Mouse (Mus musculus): ENCODE results near the gene Tcta. TPM values are rescaled to one million over a fixed set of nuclear protein-coding genes. Genes with fewer than 3 reads are reported as not detected.
"Not testable (repeated sequence)": the region's sequence is repeated elsewhere in the genome, so short reads cannot be mapped to it uniquely, and the experiment has no call there.

The Tcta gene
- total RNA-seq, 1 experiment from 2014 or later, result 8.5 TPM

DNA sequence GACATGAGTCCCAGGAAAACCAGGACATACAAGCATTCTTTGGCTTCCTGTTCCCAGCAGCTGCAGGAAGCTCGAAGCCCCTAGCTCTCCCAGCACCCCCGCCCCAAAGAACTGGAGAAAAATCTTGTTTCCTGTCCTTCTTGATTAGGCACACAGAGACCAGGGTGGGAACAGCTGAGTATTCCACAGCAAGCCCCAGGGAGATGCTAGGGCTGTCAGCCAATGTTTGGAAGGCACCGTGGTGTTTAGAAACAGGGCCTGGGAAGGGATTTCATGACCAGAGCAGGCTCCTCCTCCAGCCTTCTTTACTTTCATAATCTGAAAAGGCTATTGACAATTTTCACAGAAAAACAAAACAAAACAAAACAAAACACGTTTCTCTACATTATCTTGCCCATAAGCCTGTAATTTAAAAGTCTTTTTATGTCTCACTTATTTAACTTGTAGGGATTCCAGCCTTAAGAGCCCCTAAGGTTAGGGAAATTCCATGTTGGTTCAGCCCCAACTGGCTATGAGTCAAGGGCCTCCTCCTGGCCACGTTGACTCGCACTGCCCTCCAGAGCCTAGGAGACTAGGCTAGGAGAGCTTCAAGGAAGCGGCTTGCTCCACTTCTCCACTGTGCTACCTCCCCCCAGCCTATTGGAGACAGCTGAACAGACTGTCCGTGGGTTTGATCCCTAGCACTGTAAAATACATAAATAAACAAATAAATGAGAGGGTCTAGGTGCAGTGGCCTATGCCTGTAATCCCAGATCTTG is 25.7 kb downstream of the Tcta start:
- ATAC-seq (replicated peaks in 1 of 2; ENCODE audit: insufficient read depth in 1 of 2, low FRiP score in 2 of 2, low TSS enrichment in 1 of 2, low read depth in 1 of 2, poor library complexity in 2 of 2, severe bottlenecking in 2 of 2), result no peak; a peak in 1 of 4 replicates

DNA sequence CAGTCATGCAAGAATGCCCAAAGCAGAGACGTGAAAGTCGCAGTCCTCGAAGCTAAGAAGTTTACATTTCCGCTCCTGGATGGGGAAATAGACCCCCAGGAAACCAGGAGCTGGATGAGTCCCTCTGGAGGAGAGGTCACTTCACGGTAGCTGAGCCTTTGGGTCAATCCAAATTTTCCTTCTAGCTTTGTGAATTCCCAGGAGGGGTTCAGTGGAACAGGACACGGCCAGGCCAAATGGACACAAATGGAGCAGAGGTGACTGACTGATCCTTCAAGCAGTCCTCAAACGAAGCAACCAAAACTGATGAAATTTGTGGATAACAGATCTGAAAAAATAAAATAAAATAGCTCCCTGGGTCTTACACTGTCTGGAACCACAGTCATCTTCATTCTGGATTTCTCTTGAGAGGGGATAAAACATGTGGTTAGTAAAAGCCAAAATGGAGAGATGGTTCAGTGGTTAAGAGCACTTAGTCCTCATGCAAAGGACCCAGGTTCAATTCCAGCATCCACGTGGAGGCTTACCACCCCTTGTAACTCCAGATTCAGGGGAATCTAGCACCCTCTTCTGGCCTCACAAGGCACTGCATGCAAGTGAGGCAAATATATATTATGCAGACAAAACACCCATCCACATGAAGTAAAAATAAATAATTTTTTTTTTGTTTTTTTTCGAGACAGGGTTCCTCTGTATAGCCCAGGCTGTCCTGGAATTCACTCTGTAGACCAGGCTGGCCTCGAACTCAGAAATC is 27.1 kb downstream of the Tcta start:
- no peak for ATAC-seq (replicated peaks in 1 of 2; ENCODE audit: insufficient read depth in 1 of 2, low FRiP score in 2 of 2, low TSS enrichment in 1 of 2, low read depth in 1 of 2, poor library complexity in 2 of 2, severe bottlenecking in 2 of 2)

DNA sequence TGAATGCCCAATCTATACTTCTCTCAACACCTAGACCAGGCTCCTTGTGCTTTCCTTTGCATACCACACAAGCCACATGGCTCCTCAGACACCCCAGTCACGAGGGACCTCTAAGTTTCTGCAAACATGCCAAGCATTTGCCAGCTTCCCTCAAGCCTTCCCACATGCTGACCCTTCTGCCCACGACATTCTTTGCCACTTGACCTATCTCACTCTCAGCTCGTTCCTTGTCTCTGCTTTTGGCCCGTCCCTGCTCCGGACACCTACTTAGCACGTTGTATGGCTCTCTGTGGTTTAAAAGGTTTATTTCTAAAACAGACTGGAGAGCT is 30.7 kb downstream of the Tcta start:
- ATAC-seq (replicated peaks in 1 of 2; ENCODE audit: insufficient read depth in 1 of 2, low FRiP score in 2 of 2, low TSS enrichment in 1 of 2, low read depth in 1 of 2, poor library complexity in 2 of 2, severe bottlenecking in 2 of 2), result no peak

GRCm38 (mm10) chr9:108274476-108275330 is 31.3 kb downstream of the Tcta start:
- no peak for ATAC-seq (replicated peaks in 1 of 2; ENCODE audit: insufficient read depth in 1 of 2, low FRiP score in 2 of 2, low TSS enrichment in 1 of 2, low read depth in 1 of 2, poor library complexity in 2 of 2, severe bottlenecking in 2 of 2)

- no peak for ATAC-seq (replicated peaks in 1 of 2; ENCODE audit: insufficient read depth in 1 of 2, low FRiP score in 2 of 2, low TSS enrichment in 1 of 2, low read depth in 1 of 2, poor library complexity in 2 of 2, severe bottlenecking in 2 of 2)
Observed at GRCm38 (mm10) chr9:108273485-108273884, 32.5 kb downstream of the Tcta start.

DNA sequence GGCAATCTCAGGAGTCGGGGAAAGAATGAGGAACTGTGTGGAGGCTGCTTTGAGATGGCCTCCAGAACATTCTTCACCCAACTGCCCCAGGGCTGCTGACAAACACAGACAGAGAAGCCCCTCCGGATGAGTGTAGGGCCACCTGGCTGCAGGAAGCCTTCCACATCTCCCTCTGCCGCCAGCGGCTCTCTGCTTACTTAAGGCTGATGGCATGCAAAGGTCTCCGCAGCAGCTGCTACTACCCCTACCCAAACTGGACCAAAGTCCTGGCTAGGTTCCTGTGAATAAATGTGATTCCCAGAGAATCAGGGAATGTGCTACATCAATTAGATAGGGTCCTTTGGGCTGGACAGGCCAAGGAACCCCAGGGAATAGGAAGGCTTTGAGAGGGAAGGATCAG is 33.3 kb downstream of the Tcta start:
- no peak for ATAC-seq (replicated peaks in 1 of 2; ENCODE audit: insufficient read depth in 1 of 2, low FRiP score in 2 of 2, low TSS enrichment in 1 of 2, low read depth in 1 of 2, poor library complexity in 2 of 2, severe bottlenecking in 2 of 2)

DNA sequence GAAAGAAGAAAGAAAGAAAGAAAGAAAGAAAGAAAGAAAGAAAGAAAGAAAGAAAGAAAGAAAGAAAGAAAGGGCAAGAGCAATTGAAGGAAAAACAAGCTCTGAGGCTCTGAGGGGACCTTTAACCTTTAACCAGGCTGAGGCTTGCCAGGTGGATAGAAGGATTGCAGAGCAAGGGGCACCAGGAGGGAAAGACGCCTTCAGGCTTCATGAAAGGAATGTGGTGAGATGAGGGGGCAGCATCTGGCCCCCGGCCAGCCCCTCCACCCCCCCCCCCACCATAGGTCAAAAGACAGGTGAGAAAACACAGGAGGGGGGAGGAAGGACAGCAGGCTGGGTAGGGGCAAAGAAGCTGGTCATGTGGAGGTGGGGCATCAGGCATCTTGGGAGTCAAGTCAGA is 34.0 kb downstream of the Tcta start:
- ATAC-seq (replicated peaks in 1 of 2; ENCODE audit: insufficient read depth in 1 of 2, low FRiP score in 2 of 2, low TSS enrichment in 1 of 2, low read depth in 1 of 2, poor library complexity in 2 of 2, severe bottlenecking in 2 of 2), result no peak

- not testable (repeated sequence) for ATAC-seq (replicated peaks in 1 of 2; ENCODE audit: insufficient read depth in 1 of 2, low FRiP score in 2 of 2, low TSS enrichment in 1 of 2, low read depth in 1 of 2, poor library complexity in 2 of 2, severe bottlenecking in 2 of 2)
Observed at GRCm38 (mm10) chr9:108268701-108269100, 37.3 kb downstream of the Tcta start.

GRCm38 (mm10) chr9:108267691-108268090 is 38.3 kb downstream of the Tcta start:
- ATAC-seq (replicated peaks in 1 of 2; ENCODE audit: insufficient read depth in 1 of 2, low FRiP score in 2 of 2, low TSS enrichment in 1 of 2, low read depth in 1 of 2, poor library complexity in 2 of 2, severe bottlenecking in 2 of 2), result no peak

DNA sequence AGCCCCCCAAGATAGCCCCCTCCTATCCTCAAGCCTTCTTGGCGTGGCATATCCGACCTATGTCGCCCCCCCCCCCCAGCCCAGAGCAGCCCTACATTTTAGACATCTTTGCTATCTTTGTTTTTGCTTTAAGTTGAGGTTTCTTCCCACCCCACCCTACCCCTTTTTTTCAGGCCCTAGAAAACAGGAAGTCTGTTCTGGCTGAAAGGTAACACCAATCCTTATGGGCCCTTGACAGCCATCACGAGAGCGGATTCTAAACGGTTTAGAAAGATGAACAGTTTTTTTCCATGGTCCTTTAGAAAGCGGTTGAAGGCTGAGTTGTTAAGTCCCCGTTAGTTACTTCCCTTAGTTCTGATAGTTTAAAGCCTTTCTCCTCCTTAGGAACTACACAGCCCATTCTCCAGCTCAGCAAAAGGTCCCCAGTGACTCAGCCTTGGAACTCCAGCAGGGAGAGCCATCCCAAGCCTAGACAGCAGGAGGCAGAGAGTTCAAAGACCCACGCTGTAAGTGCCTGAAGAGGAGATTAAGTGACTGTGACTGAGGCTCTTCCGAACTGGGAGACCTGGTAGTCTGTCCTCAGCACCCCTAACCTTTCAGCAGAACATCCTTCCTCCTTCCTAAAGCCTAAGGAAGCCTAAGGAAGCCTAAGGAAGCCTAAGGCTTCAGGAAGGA is 39.6 kb downstream of the Tcta start:
- no peak for ATAC-seq (replicated peaks in 1 of 2; ENCODE audit: insufficient read depth in 1 of 2, low FRiP score in 2 of 2, low TSS enrichment in 1 of 2, low read depth in 1 of 2, poor library complexity in 2 of 2, severe bottlenecking in 2 of 2)

GRCm38 (mm10) chr9:108264191-108264921 is 41.6 kb downstream of the Tcta start:
- ATAC-seq (replicated peaks in 1 of 2; ENCODE audit: insufficient read depth in 1 of 2, low FRiP score in 2 of 2, low TSS enrichment in 1 of 2, low read depth in 1 of 2, poor library complexity in 2 of 2, severe bottlenecking in 2 of 2), result peak in 1 of 2 experiments; percentile 24; a peak in 1 of 4 replicates

DNA sequence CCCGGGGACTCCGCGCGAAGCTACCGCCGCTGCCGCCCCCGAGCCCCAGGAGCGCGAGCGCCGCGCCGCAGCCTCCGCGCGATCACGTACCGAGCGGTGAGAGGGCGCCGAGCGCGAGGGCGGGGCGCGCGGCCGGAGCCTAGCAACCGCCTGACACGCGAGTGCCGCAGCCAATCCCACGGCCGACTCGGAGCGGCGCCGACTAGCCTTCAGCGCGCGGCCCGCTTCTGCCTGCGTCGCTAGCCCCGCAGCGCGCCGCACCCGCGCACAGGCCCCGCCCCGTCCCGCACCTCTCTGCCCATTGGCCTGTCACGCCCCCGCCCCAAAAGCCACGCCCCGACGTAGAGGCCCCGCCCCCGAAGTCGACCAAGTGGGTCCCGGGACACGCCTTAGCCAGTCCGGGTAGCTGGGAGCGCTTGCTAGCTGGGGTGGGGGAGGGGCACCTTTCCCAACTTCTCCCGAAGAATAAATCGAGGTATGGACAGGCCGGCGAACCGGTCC is 42.2 kb downstream of the Tcta start, which contains the start of gene Dag1:
TSS of gene Dag1 (minus strand) at position 269 of the 501 bp plus-strand sequence.
- peak; percentile 92 for ATAC-seq (replicated peaks in 1 of 2; ENCODE audit: insufficient read depth in 1 of 2, low FRiP score in 2 of 2, low TSS enrichment in 1 of 2, low read depth in 1 of 2, poor library complexity in 2 of 2, severe bottlenecking in 2 of 2)

GRCm38 (mm10) chr9:108263131-108263681 is 42.8 kb downstream of the Tcta start:
- 0 out of 4 replicates have a peak, but pooled peaks of 1 of the 2 experiments have one; percentile 3 for ATAC-seq (replicated peaks in 1 of 2; ENCODE audit: insufficient read depth in 1 of 2, low FRiP score in 2 of 2, low TSS enrichment in 1 of 2, low read depth in 1 of 2, poor library complexity in 2 of 2, severe bottlenecking in 2 of 2)

- ATAC-seq (replicated peaks in 1 of 2; ENCODE audit: insufficient read depth in 1 of 2, low FRiP score in 2 of 2, low TSS enrichment in 1 of 2, low read depth in 1 of 2, poor library complexity in 2 of 2, severe bottlenecking in 2 of 2), result no peak
Observed at GRCm38 (mm10) chr9:108262494-108263049, 43.4 kb downstream of the Tcta start.

DNA sequence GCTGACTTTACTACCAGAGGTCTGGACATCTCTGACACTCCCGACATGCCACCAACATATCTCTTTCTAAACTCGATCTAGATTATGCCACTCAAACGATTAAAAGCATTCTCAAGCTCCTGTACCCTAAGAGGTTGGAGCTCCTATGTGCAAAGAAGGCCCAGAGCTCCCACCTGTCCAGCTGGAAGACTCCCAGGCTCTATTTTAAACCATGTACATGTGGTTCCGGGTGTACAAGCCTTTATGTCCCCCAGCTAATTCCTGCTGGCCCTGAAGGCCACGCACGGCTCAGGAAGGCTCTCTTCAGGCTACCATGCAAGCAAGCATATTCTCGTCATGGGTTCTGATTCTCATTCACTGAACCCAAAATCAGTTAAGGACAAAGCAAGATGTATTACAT is 44.1 kb downstream of the Tcta start:
- no peak for ATAC-seq (replicated peaks in 1 of 2; ENCODE audit: insufficient read depth in 1 of 2, low FRiP score in 2 of 2, low TSS enrichment in 1 of 2, low read depth in 1 of 2, poor library complexity in 2 of 2, severe bottlenecking in 2 of 2)

DNA sequence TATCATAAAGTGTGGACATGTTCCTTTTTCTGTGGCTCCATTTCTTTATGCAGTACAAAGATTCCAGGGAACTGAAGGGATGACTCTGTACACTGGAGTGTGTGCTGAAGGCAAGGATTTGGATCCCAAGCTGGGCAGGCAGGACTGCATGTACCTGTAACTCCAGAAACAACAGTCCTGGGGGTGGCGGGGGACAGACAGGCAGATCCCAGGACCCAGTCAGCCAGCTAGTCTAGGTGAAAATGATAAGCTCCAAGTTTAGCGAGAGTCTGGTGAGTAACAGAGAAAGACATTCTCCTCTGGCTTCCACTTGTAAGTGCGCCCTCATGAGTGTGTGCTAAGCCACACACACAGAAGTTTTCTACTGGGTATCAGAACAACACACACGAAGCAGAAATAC is 45.4 kb downstream of the Tcta start:
- ATAC-seq (replicated peaks in 1 of 2; ENCODE audit: insufficient read depth in 1 of 2, low FRiP score in 2 of 2, low TSS enrichment in 1 of 2, low read depth in 1 of 2, poor library complexity in 2 of 2, severe bottlenecking in 2 of 2), result no peak
